Mouse (Mus musculus): Measurements from ENCODE around the gene Npas3.

GRCm38 (mm10) chr12:53722156-53722555 is 473.7 kb downstream of the Npas3 start:
- TF ChIP-seq CTCF (IDR thresholded peaks at IDR 0.05) (no peak), POLR2A (IDR thresholded peaks at IDR 0.05; ENCODE audit: insufficient read depth, low read depth, low read length) (no peak), EP300 (IDR thresholded peaks at IDR 0.05; ENCODE audit: insufficient read depth, low read depth, low read length) (no peak)

All from heart, adult 2 months (tissue).